In genomic region chr1:178483854-178484253, GRCm38 (mm10) we compare ENCODE assay signal across 16 mouse cellular contexts.
"Had no signal": no experiment of that assay in that cellular context is flagged by ENCODE, and none has a peak within 500 bp of the region (broad histone marks: within the 10 kb centered on the region; RNA-seq: fewer than 3 reads in every experiment).

No protein-coding gene starts in this region.

- H3K4me1 ChIP-seq: neural tube, embryonic 13.5 days; neural tube, embryonic 15.5 days had no signal

- H3K27me3 ChIP-seq: neural tube, embryonic 13.5 days; neural tube, embryonic 15.5 days; stomach, embryonic 15.5 days had no signal

- H3K36me3 ChIP-seq: neural tube, embryonic 13.5 days; neural tube, embryonic 15.5 days; stomach, embryonic 15.5 days had no signal

- H3K27ac ChIP-seq: neural tube, embryonic 13.5 days; neural tube, embryonic 15.5 days; stomach, embryonic 15.5 days; stomach, postnatal 0 days had no signal

- H3K9me3 ChIP-seq: neural tube, embryonic 13.5 days; neural tube, embryonic 15.5 days; stomach, embryonic 15.5 days had no signal

- H3K9ac ChIP-seq: neural tube, embryonic 13.5 days; neural tube, embryonic 15.5 days; stomach, embryonic 15.5 days had no signal

- H3K4me3 ChIP-seq: neural tube, embryonic 13.5 days; neural tube, embryonic 15.5 days; stomach, embryonic 15.5 days had no signal

- DNase-seq: retina, postnatal 1 day; right cerebral cortex, adult 18-20 months; right cerebral cortex, postnatal 14 days; right cerebral cortex, postnatal 25 days; right cerebral cortex, postnatal 4 days; spleen, adult 18-20 months; thymus, adult 18-20 months; thymus, adult 2 months; thymus, postnatal 14 days; thymus, postnatal 25 days; thymus, postnatal 36 days; thymus, postnatal 4 days had no signal

- H3K4me2 ChIP-seq: neural tube, embryonic 13.5 days; neural tube, embryonic 15.5 days; stomach, embryonic 15.5 days had no signal
